Mouse (Mus musculus) embryonic facial prominence, embryonic 12.5 days (tissue): ENCODE results near the gene Cabp1. TPM values are rescaled to one million over a fixed set of nuclear protein-coding genes. Genes with fewer than 3 reads are reported as not detected.
A peak's percentile ranks its signal among the peaks of the same experiment; 100 is the strongest.
"Not testable (repeated sequence)": the region's sequence is repeated elsewhere in the genome, so short reads cannot be mapped to it uniquely, and the experiment has no call there.

ENCODE experiments used
- ATAC-seq: fragments of 200-750 bp; cut with Nextera tagmentation; 2 replicates; pipeline ENCODE4 v1.8.0; 2017; ENCODE audit not compliant: insufficient number of reproducible peaks, insufficient read depth, low FRiP score, low TSS enrichment
- H3K27ac ChIP-seq: fragments of 300-500 bp; sonication (generic); 2 replicates; pipeline ENCODE4 v1.5.1; 2016; ENCODE audit warnings: mild to moderate bottlenecking
- H3K27me3 ChIP-seq: fragments of 300-500 bp; sonication (generic); 2 replicates; pipeline ENCODE4 v1.6.1; 2016; ENCODE audit warnings: mild to moderate bottlenecking, moderate library complexity
- H3K36me3 ChIP-seq: fragments of 300-500 bp; sonication (generic); 2 replicates; pipeline ENCODE4 v1.6.1; 2016; ENCODE audit warnings: mild to moderate bottlenecking
- H3K4me1 ChIP-seq: fragments of 300-500 bp; sonication (generic); 2 replicates; pipeline ENCODE4 v1.6.1; 2016
- H3K4me2 ChIP-seq: fragments of 300-500 bp; sonication (generic); replicated peaks from 2 replicates; pipeline ENCODE4 v1.6.1; 2016; ENCODE audit warnings: mild to moderate bottlenecking, moderate library complexity
- H3K4me3 ChIP-seq: fragments of 300-500 bp; sonication (generic); 2 replicates; pipeline ENCODE4 v1.5.1; 2016; ENCODE audit warnings: mild to moderate bottlenecking
- H3K9ac ChIP-seq: fragments of 300-500 bp; sonication (generic); 2 replicates; pipeline ENCODE4 v1.6.1; 2016; ENCODE audit warnings: mild to moderate bottlenecking, moderate library complexity
- H3K9me3 ChIP-seq: fragments of 300-500 bp; sonication (generic); 2 replicates; pipeline ENCODE4 v1.6.1; 2016; ENCODE audit warnings: mild to moderate bottlenecking, moderate library complexity
- WGBS: fragments of 180-500 bp; shearing (Covaris S2); methylation state at CpG from one replicate; pipeline ENCODE4 v1.1.7; 2016; 5-methylcytosine and 5-hydroxymethylcytosine counted together
- polyA plus RNA-seq: library from polyadenylated mRNA; unstranded; fragments of >200 nt; fragmentation: Nextera tagmentation; extraction: Ambion mirVana; gene quantifications from 2 replicates; pipeline ENCODE4 v1.2.1, GENCODE M21; 2016

Cabp1 gene
- polyA plus RNA-seq, 1 experiment from 2014 or later: 2.6 TPM

- no peak for ATAC-seq
- WGBS: 57% methylated on average over 7 of the region's 7 CpGs
- Histone ChIP-seq H3K9ac (peak overlapping the region; percentile 90), H3K9me3 (no peaks in the 10 kb centered on the region), H3K27ac (no peak overlapping the region), H3K4me1 (peaks cover 62% of the 10 kb centered on the region), H3K4me2 (peak overlapping the region; percentile 80), H3K36me3 (no peaks in the 10 kb centered on the region), H3K27me3 (no peaks in the 10 kb centered on the region), H3K4me3 (peak overlapping the region; percentile 96)
Measured at GRCm38 (mm10) chr5:115156401-115156800, 37.8 kb downstream of the Cabp1 start.

- H3K27ac ChIP-seq: 0 out of 2 replicates have a peak overlapping the region, but pooled peaks have one; percentile 59
- WGBS: 22% methylated on average over 5 of the region's 5 CpGs
- H3K4me1 ChIP-seq: peaks cover 56% of the 10 kb centered on the region
Measured at GRCm38 (mm10) chr5:115155831-115156230, 38.4 kb downstream of the Cabp1 start.

GRCm38 (mm10) chr5:115155156-115155631 is 39.0 kb downstream of the Cabp1 start:
- Histone ChIP-seq H3K27ac (peak overlapping the region; percentile 59; the same call in 1 of the 2 replicates), H3K9ac (peak overlapping the region; percentile 43), H3K27me3 (no peaks in the 10 kb centered on the region), H3K9me3 (no peaks in the 10 kb centered on the region), H3K4me1 (peaks cover 52% of the 10 kb centered on the region), H3K4me3 (peak overlapping the region; percentile 96), H3K36me3 (peaks cover 9% of the 10 kb centered on the region), H3K4me2 (peak overlapping the region; percentile 80)
- no peak for ATAC-seq
- WGBS: 68% methylated on average over 13 of the region's 13 CpGs

More at GRCm38 (mm10) chr5:115155831-115156230, 38.4 kb downstream of the Cabp1 start:
- H3K36me3 ChIP-seq: peaks cover 3% of the 10 kb centered on the region
- no peaks in the 10 kb centered on the region for H3K9me3 ChIP-seq
- H3K27me3 ChIP-seq: no peaks in the 10 kb centered on the region
- H3K4me2 ChIP-seq: peak overlapping the region; percentile 80
- peak overlapping the region; percentile 43; the same call in 1 of the 2 replicates for H3K9ac ChIP-seq
- peak overlapping the region; percentile 96 for H3K4me3 ChIP-seq
- ATAC-seq: no peak

- Histone ChIP-seq H3K4me3 (no peak overlapping the region), H3K27ac (peak overlapping the region; percentile 65), H3K9ac (peak overlapping the region; percentile 20; the same call in 1 of the 2 replicates), H3K9me3 (no peaks in the 10 kb centered on the region), H3K4me2 (peak overlapping the region; percentile 11), H3K27me3 (no peaks in the 10 kb centered on the region), H3K4me1 (peaks cover 49% of the 10 kb centered on the region), H3K36me3 (peaks cover 36% of the 10 kb centered on the region)
- no peak for ATAC-seq
- 25% methylated on average over 8 of the region's 8 CpGs for WGBS
Measured at GRCm38 (mm10) chr5:115152132-115152956, 41.8 kb downstream of the Cabp1 start.

GRCm38 (mm10) chr5:115151457-115151856 is 42.7 kb downstream of the Cabp1 start:
- Histone ChIP-seq H3K36me3 (peaks cover 45% of the 10 kb centered on the region), H3K9me3 (no peaks in the 10 kb centered on the region), H3K4me3 (no peak overlapping the region), H3K4me2 (no peak overlapping the region), H3K9ac (no peak overlapping the region), H3K27me3 (no peaks in the 10 kb centered on the region), H3K4me1 (peaks cover 45% of the 10 kb centered on the region), H3K27ac (no peak overlapping the region)
- 86% methylated on average over 13 of the region's 13 CpGs for WGBS
- ATAC-seq: no peak

GRCm38 (mm10) chr5:115150991-115151390 is 43.2 kb downstream of the Cabp1 start:
- no peak for ATAC-seq
- H3K27ac ChIP-seq: no peak overlapping the region
- H3K27me3 ChIP-seq: no peaks in the 10 kb centered on the region
- 81% methylated on average over 5 of the region's 5 CpGs for WGBS
- no peaks in the 10 kb centered on the region for H3K9me3 ChIP-seq
- no peak overlapping the region for H3K9ac ChIP-seq
- H3K36me3 ChIP-seq: peaks cover 49% of the 10 kb centered on the region
- no peak overlapping the region for H3K4me3 ChIP-seq
- H3K4me1 ChIP-seq: peaks cover 40% of the 10 kb centered on the region
- no peak overlapping the region for H3K4me2 ChIP-seq

- WGBS: 95% methylated on average over 14 of the region's 14 CpGs
- H3K4me1 ChIP-seq: peaks cover 29% of the 10 kb centered on the region
- no peaks in the 10 kb centered on the region for H3K9me3 ChIP-seq
- no peak for ATAC-seq
- H3K27me3 ChIP-seq: no peaks in the 10 kb centered on the region
- no peak overlapping the region for H3K4me3 ChIP-seq
- H3K36me3 ChIP-seq: peaks cover 59% of the 10 kb centered on the region
- no peak overlapping the region for H3K9ac ChIP-seq
- no peak overlapping the region for H3K27ac ChIP-seq
- H3K4me2 ChIP-seq: no peak overlapping the region
Measured at GRCm38 (mm10) chr5:115149675-115150459, 44.3 kb downstream of the Cabp1 start.

- peaks cover 69% of the 10 kb centered on the region for H3K36me3 ChIP-seq
- H3K4me2 ChIP-seq, H3K9me3 ChIP-seq, H3K27me3 ChIP-seq, H3K9ac ChIP-seq, H3K27ac ChIP-seq, H3K4me3 ChIP-seq, ATAC-seq: not testable (repeated sequence)
- peaks cover 19% of the 10 kb centered on the region for H3K4me1 ChIP-seq
- WGBS: no CpG with 5 or more reads among the region's 1 CpGs
Measured at GRCm38 (mm10) chr5:115148872-115149271, 45.3 kb downstream of the Cabp1 start.

GRCm38 (mm10) chr5:115148378-115148777 is 45.8 kb downstream of the Cabp1 start:
- Histone ChIP-seq H3K36me3 (peaks cover 71% of the 10 kb centered on the region), H3K9ac (no peak overlapping the region), H3K4me1 (peaks cover 14% of the 10 kb centered on the region), H3K4me2 (no peak overlapping the region), H3K4me3 (no peak overlapping the region), H3K27ac (no peak overlapping the region), H3K27me3 (no peaks in the 10 kb centered on the region), H3K9me3 (no peaks in the 10 kb centered on the region)
- WGBS: 96% methylated on average over 8 of the region's 8 CpGs
- no peak for ATAC-seq

GRCm38 (mm10) chr5:115147388-115147787 is 46.8 kb downstream of the Cabp1 start:
- Histone ChIP-seq H3K27me3 (no peaks in the 10 kb centered on the region), H3K9ac (no peak overlapping the region), H3K9me3 (no peaks in the 10 kb centered on the region), H3K36me3 (peaks cover 74% of the 10 kb centered on the region), H3K4me3 (no peak overlapping the region), H3K4me2 (no peak overlapping the region), H3K27ac (no peak overlapping the region), H3K4me1 (peaks cover 4% of the 10 kb centered on the region; the same call in 1 of the 2 replicates)
- WGBS: 92% methylated on average over 3 of the region's 3 CpGs
- ATAC-seq: no peak

- Histone ChIP-seq H3K36me3 (peaks cover 74% of the 10 kb centered on the region), H3K4me2 (no peak overlapping the region), H3K9ac (no peak overlapping the region), H3K27me3 (no peaks in the 10 kb centered on the region), H3K27ac (no peak overlapping the region), H3K9me3 (no peaks in the 10 kb centered on the region), H3K4me1 (no peaks in the 10 kb centered on the region), H3K4me3 (no peak overlapping the region)
- ATAC-seq: no peak
Measured at GRCm38 (mm10) chr5:115146747-115147130, 47.4 kb downstream of the Cabp1 start.
